Mouse (Mus musculus): ENCODE results near the gene Hspa12b. TPM values are rescaled to one million over a fixed set of nuclear protein-coding genes. Genes with fewer than 3 reads are reported as not detected.
"Not testable (repeated sequence)": the region's sequence is repeated elsewhere in the genome, so short reads cannot be mapped to it uniquely, and the experiment has no call there.

Gene Hspa12b
- polyA plus RNA-seq, 1 experiment from 2014 or later: 8.4 TPM

GRCm38 (mm10) chr2:131105061-131105460 lies 22.0 kb upstream of the Hspa12b start:
- H3K9me3 ChIP-seq; DNase-seq (ENCODE audit: extremely low spot score, low spot score); H3K4me1 ChIP-seq; H3K27me3 ChIP-seq (ENCODE audit: poor library complexity, severe bottlenecking); H3K36me3 ChIP-seq (replicated peaks); H3K27ac ChIP-seq; H3K4me3 ChIP-seq: not testable (repeated sequence)
- 66% methylated on average over 4 of the region's 4 CpGs for WGBS

- DNase-seq (ENCODE audit: extremely low spot score, low spot score): no peak
- 90% methylated on average over 5 of the region's 5 CpGs for WGBS
- no peaks in the 10 kb centered on the region for H3K27me3 ChIP-seq (ENCODE audit: poor library complexity, severe bottlenecking)
- H3K9me3 ChIP-seq: no peaks in the 10 kb centered on the region
- no peaks in the 10 kb centered on the region for H3K36me3 ChIP-seq (replicated peaks)
- H3K4me1 ChIP-seq: no peaks in the 10 kb centered on the region
- H3K27ac ChIP-seq: no peak overlapping the region
- H3K4me3 ChIP-seq: no peak overlapping the region
Observed at GRCm38 (mm10) chr2:131105989-131106388, 21.1 kb upstream of the Hspa12b start.

- Histone ChIP-seq H3K4me1 (no peaks in the 10 kb centered on the region), H3K9me3 (no peaks in the 10 kb centered on the region), H3K27me3 (ENCODE audit: poor library complexity, severe bottlenecking) (no peaks in the 10 kb centered on the region; the same call in 1 of the 2 replicates), H3K36me3 (replicated peaks) (no peaks in the 10 kb centered on the region), H3K4me3 (no peak overlapping the region), H3K27ac (no peak overlapping the region)
- no peak for DNase-seq (ENCODE audit: extremely low spot score, low spot score)
- 91% methylated on average over 2 of the region's 2 CpGs for WGBS
Observed at GRCm38 (mm10) chr2:131118968-131119574, 8.0 kb upstream of the Hspa12b start.

GRCm38 (mm10) chr2:131124166-131124565 lies 2.9 kb upstream of the Hspa12b start:
- no peaks in the 10 kb centered on the region for H3K36me3 ChIP-seq (replicated peaks)
- H3K27ac ChIP-seq: no peak overlapping the region
- H3K4me3 ChIP-seq: no peak overlapping the region
- H3K9me3 ChIP-seq: no peaks in the 10 kb centered on the region
- H3K27me3 ChIP-seq (ENCODE audit: poor library complexity, severe bottlenecking): peaks cover 28% of the 10 kb centered on the region
- peaks cover 33% of the 10 kb centered on the region for H3K4me1 ChIP-seq
- DNase-seq (ENCODE audit: extremely low spot score, low spot score): no peak
- WGBS: 79% methylated on average over 3 of the region's 3 CpGs

- H3K36me3 ChIP-seq (replicated peaks): no peaks in the 10 kb centered on the region
- peaks cover 28% of the 10 kb centered on the region for H3K27me3 ChIP-seq (ENCODE audit: poor library complexity, severe bottlenecking)
- H3K9me3 ChIP-seq: no peaks in the 10 kb centered on the region
- peak overlapping the region; percentile 12; the same call in 1 of the 2 replicates for H3K27ac ChIP-seq
- no peak overlapping the region for H3K4me3 ChIP-seq
- DNase-seq (ENCODE audit: extremely low spot score, low spot score): no peak
- H3K4me1 ChIP-seq: peaks cover 37% of the 10 kb centered on the region
- WGBS: 90% methylated on average over 9 of the region's 9 CpGs
Observed at GRCm38 (mm10) chr2:131125157-131125963, 1.7 kb upstream of the Hspa12b start.

- peak overlapping the region; percentile 65 for H3K4me3 ChIP-seq
- no peaks in the 10 kb centered on the region for H3K36me3 ChIP-seq (replicated peaks)
- peaks cover 37% of the 10 kb centered on the region for H3K4me1 ChIP-seq
- H3K27me3 ChIP-seq (ENCODE audit: poor library complexity, severe bottlenecking): peaks cover 28% of the 10 kb centered on the region
- no peaks in the 10 kb centered on the region for H3K9me3 ChIP-seq
- no peak for DNase-seq (ENCODE audit: extremely low spot score, low spot score)
- 39% methylated on average over 9 of the region's 9 CpGs for WGBS
- H3K27ac ChIP-seq: peak overlapping the region; percentile 91
Observed at GRCm38 (mm10) chr2:131125964-131126815, 890 bp upstream of the Hspa12b start.

- 0 out of 2 replicates have a peak, but pooled peaks cover 3% of the 10 kb centered on the region for H3K36me3 ChIP-seq (replicated peaks)
- H3K27me3 ChIP-seq (ENCODE audit: poor library complexity, severe bottlenecking): peaks cover 28% of the 10 kb centered on the region
- peak overlapping the region; percentile 91 for H3K27ac ChIP-seq
- peaks cover 37% of the 10 kb centered on the region for H3K4me1 ChIP-seq
- H3K4me3 ChIP-seq: peak overlapping the region; percentile 65
- no peaks in the 10 kb centered on the region for H3K9me3 ChIP-seq
- DNase-seq (ENCODE audit: extremely low spot score, low spot score): no peak
- WGBS: 87% methylated on average over 5 of the region's 5 CpGs
Observed at GRCm38 (mm10) chr2:131128211-131128610, 1.1 kb downstream of the Hspa12b start.

- Histone ChIP-seq H3K27ac (peak overlapping the region; percentile 91; the same call in 1 of the 2 replicates), H3K4me3 (peak overlapping the region; percentile 65; the same call in 1 of the 2 replicates), H3K36me3 (replicated peaks) (0 out of 2 replicates have a peak, but pooled peaks cover 3% of the 10 kb centered on the region), H3K4me1 (peaks cover 37% of the 10 kb centered on the region), H3K9me3 (no peaks in the 10 kb centered on the region), H3K27me3 (ENCODE audit: poor library complexity, severe bottlenecking) (peaks cover 28% of the 10 kb centered on the region)
- WGBS: 80% methylated on average over 3 of the region's 3 CpGs
- DNase-seq (ENCODE audit: extremely low spot score, low spot score): no peak
Observed at GRCm38 (mm10) chr2:131128636-131129157, 1.6 kb downstream of the Hspa12b start.

- 80% methylated on average over 5 of the region's 5 CpGs for WGBS
- 0 out of 2 replicates have a peak, but pooled peaks cover 3% of the 10 kb centered on the region for H3K36me3 ChIP-seq (replicated peaks)
- no peak for DNase-seq (ENCODE audit: extremely low spot score, low spot score)
Observed at GRCm38 (mm10) chr2:131129836-131130235, 2.8 kb downstream of the Hspa12b start.

GRCm38 (mm10) chr2:131130849-131131248 lies 3.8 kb downstream of the Hspa12b start:
- 0 out of 2 replicates have a peak, but pooled peaks cover 3% of the 10 kb centered on the region for H3K36me3 ChIP-seq (replicated peaks)
- DNase-seq (ENCODE audit: extremely low spot score, low spot score): no peak
- no peaks in the 10 kb centered on the region for H3K9me3 ChIP-seq
- peaks cover 51% of the 10 kb centered on the region for H3K4me1 ChIP-seq
- WGBS: 86% methylated on average over 2 of the region's 2 CpGs
- H3K27ac ChIP-seq: no peak overlapping the region
- peaks cover 18% of the 10 kb centered on the region for H3K27me3 ChIP-seq (ENCODE audit: poor library complexity, severe bottlenecking)
- H3K4me3 ChIP-seq: no peak overlapping the region

More at GRCm38 (mm10) chr2:131129836-131130235, 2.8 kb downstream of the Hspa12b start:
- Histone ChIP-seq H3K9me3 (no peaks in the 10 kb centered on the region), H3K27me3 (ENCODE audit: poor library complexity, severe bottlenecking) (peaks cover 28% of the 10 kb centered on the region), H3K4me1 (peaks cover 46% of the 10 kb centered on the region), H3K27ac (no peak overlapping the region), H3K4me3 (no peak overlapping the region)

- no peak for DNase-seq (ENCODE audit: extremely low spot score, low spot score)
- peaks cover 44% of the 10 kb centered on the region for H3K4me1 ChIP-seq
- H3K36me3 ChIP-seq (replicated peaks): 0 out of 2 replicates have a peak, but pooled peaks cover 3% of the 10 kb centered on the region
- H3K27ac ChIP-seq: no peak overlapping the region
- no peak overlapping the region for H3K4me3 ChIP-seq
- 88% methylated on average over 10 of the region's 10 CpGs for WGBS
- H3K27me3 ChIP-seq (ENCODE audit: poor library complexity, severe bottlenecking): 0 out of 2 replicates have a peak, but pooled peaks cover 7% of the 10 kb centered on the region
- no peaks in the 10 kb centered on the region for H3K9me3 ChIP-seq
Observed at GRCm38 (mm10) chr2:131132111-131132888, 5.2 kb downstream of the Hspa12b start.

Measured in forebrain, embryonic 10.5 days (tissue).